Mouse (Mus musculus) monocyte, adult 2 months (primary cell): ENCODE data around the gene Mtx1.
"Not testable (repeated sequence)": the region's sequence is repeated elsewhere in the genome, so short reads cannot be mapped to it uniquely, and the experiment has no call there.

Experiments
- DNase-seq, 2 experiments: peaks; one replicate each; pipeline ENCODE4 v3.0.0; 2022; ENCODE audit warnings: low spot score in 2 of 2, low read depth in 1 of 2

Mtx1 gene

GRCm38 (mm10) chr3:89183058-89183958 lies 43.6 kb downstream of the Mtx1 start, which contains the start of gene Fam189b:
Fam189b (plus strand) TSS chr3:89183143.
- no peak for DNase-seq

- DNase-seq: no peak
Observed at GRCm38 (mm10) chr3:89182531-89183057, 44.3 kb downstream of the Mtx1 start.

- DNase-seq: no peak
Observed at GRCm38 (mm10) chr3:89181749-89182500, 45.0 kb downstream of the Mtx1 start.

GRCm38 (mm10) chr3:89179056-89179455 lies 47.8 kb downstream of the Mtx1 start:
- DNase-seq: no peak

GRCm38 (mm10) chr3:89178107-89178385 lies 48.8 kb downstream of the Mtx1 start:
- DNase-seq: no peak

- DNase-seq: peak; percentile 41 to 47
Observed at GRCm38 (mm10) chr3:89177242-89178106, 49.4 kb downstream of the Mtx1 start, which contains the start of gene Scamp3. Scamp3 (plus strand) TSS chr3:89177473.

- no peak for DNase-seq
Observed at GRCm38 (mm10) chr3:89176421-89176820, 50.5 kb downstream of the Mtx1 start.

- no peak for DNase-seq
Observed at GRCm38 (mm10) chr3:89175544-89175943, 51.3 kb downstream of the Mtx1 start.

GRCm38 (mm10) chr3:89174844-89175243 lies 52.0 kb downstream of the Mtx1 start:
- DNase-seq: no peak

- no peak for DNase-seq
Observed at GRCm38 (mm10) chr3:89166945-89167344, 59.9 kb downstream of the Mtx1 start.

GRCm38 (mm10) chr3:89165268-89165870 lies 61.5 kb downstream of the Mtx1 start:
- DNase-seq: no peak

GRCm38 (mm10) chr3:89164506-89165267 lies 62.2 kb downstream of the Mtx1 start, which contains the start of gene Clk2:
Clk2 (plus strand) TSS chr3:89164795.
- peak; percentile 85 to 88 for DNase-seq

- no peak for DNase-seq
Observed at GRCm38 (mm10) chr3:89163643-89164245, 63.1 kb downstream of the Mtx1 start.

- no peak for DNase-seq
Observed at GRCm38 (mm10) chr3:89163123-89163522, 63.8 kb downstream of the Mtx1 start.

- no peak for DNase-seq
Observed at GRCm38 (mm10) chr3:89161786-89162185, 65.1 kb downstream of the Mtx1 start.

GRCm38 (mm10) chr3:89161207-89161606 lies 65.7 kb downstream of the Mtx1 start:
- not testable (repeated sequence) for DNase-seq

- DNase-seq: no peak
Observed at GRCm38 (mm10) chr3:89159616-89160344, 67.1 kb downstream of the Mtx1 start, which contains the start of gene Hcn3. Hcn3 (minus strand) TSS chr3:89160196.

GRCm38 (mm10) chr3:89159211-89159610 lies 67.7 kb downstream of the Mtx1 start:
- no peak for DNase-seq
